Mouse (Mus musculus): ENCODE results near the gene Snx15. TPM values are rescaled to one million over a fixed set of nuclear protein-coding genes. Genes with fewer than 3 reads are reported as not detected.

Gene Snx15
- polyA plus RNA-seq (2015; fragmentation: Nextera tagmentation; extraction: Ambion mirVana): 42.3 and 44.4 TPM in 2 replicates

GRCm38 (mm10) chr19:6127760-6128341 lies at the start of gene Snx15:
Gene Snx15, minus strand, starts transcription at chr19:6128304.
- 0% methylated on average over 32 of the region's 32 CpGs for WGBS
- H3K27me3 ChIP-seq: no peaks in the 10 kb centered on the region
- peak within 1 kb of the TSS; percentile 58 for H3K4me3 ChIP-seq (replicated peaks)
- peak within 1 kb of the TSS; percentile 57 for H3K4me2 ChIP-seq (replicated peaks)
- H3K27ac ChIP-seq: peak within 1 kb of the TSS; percentile 89
- peak within 1 kb of the TSS; percentile 76 for H3K9ac ChIP-seq (replicated peaks)
- no peaks in the 10 kb centered on the region for H3K36me3 ChIP-seq
- peak; percentile 96 for ATAC-seq
- H3K4me1 ChIP-seq (replicated peaks): peaks cover 11% of the 10 kb centered on the region; the same call in 1 of the 2 replicates
- H3K9me3 ChIP-seq: no peaks in the 10 kb centered on the region

DNA sequence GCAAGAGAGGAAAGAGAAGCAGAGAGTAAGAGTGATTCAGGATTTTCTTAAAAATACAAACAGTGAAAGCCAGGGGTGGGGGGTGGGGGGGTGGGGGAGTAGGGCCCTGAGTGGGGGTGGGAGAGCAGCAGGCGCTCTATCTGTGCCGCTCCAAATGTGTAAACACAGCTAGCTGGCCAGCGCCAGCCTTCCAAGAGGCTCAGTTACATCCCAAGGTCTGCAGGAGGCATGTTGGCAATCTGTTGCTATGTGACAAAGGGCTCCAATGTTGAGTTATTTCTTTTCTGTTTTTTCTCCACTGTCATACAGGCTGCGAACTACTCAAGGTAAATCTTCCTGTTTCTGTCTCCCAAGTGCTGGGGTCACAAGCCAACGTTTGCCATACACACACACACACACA lies 46.7 kb upstream of the Snx15 start:
- Histone ChIP-seq H3K4me1 (replicated peaks) (no peaks in the 10 kb centered on the region), H3K4me2 (replicated peaks) (no peak overlapping the region), H3K4me3 (replicated peaks) (no peak overlapping the region), H3K27ac (no peak overlapping the region), H3K27me3 (no peaks in the 10 kb centered on the region), H3K9me3 (no peaks in the 10 kb centered on the region), H3K36me3 (no peaks in the 10 kb centered on the region), H3K9ac (replicated peaks) (no peak overlapping the region)
- WGBS: 46% methylated on average over 5 of the region's 5 CpGs
- no peak for ATAC-seq

GRCm38 (mm10) chr19:6171215-6171614 lies 43.1 kb upstream of the Snx15 start:
- no peak overlapping the region for H3K4me2 ChIP-seq (replicated peaks)
- 86% methylated on average over 8 of the region's 8 CpGs for WGBS
- no peak overlapping the region for H3K4me3 ChIP-seq (replicated peaks)
- no peaks in the 10 kb centered on the region for H3K9me3 ChIP-seq
- H3K27ac ChIP-seq: no peak overlapping the region
- no peaks in the 10 kb centered on the region for H3K4me1 ChIP-seq (replicated peaks)
- H3K9ac ChIP-seq (replicated peaks): no peak overlapping the region
- no peak for ATAC-seq
- H3K27me3 ChIP-seq: no peaks in the 10 kb centered on the region
- H3K36me3 ChIP-seq: no peaks in the 10 kb centered on the region

GRCm38 (mm10) chr19:6166750-6167149 lies 38.6 kb upstream of the Snx15 start:
- no peak for ATAC-seq

GRCm38 (mm10) chr19:6163872-6164547 lies 35.9 kb upstream of the Snx15 start:
- WGBS: 76% methylated on average over 10 of the region's 10 CpGs
- Histone ChIP-seq H3K9me3 (no peaks in the 10 kb centered on the region), H3K27me3 (0 out of 2 replicates have a peak, but pooled peaks cover 3% of the 10 kb centered on the region), H3K9ac (replicated peaks) (no peak overlapping the region), H3K4me1 (replicated peaks) (no peaks in the 10 kb centered on the region), H3K4me3 (replicated peaks) (no peak overlapping the region), H3K27ac (no peak overlapping the region), H3K4me2 (replicated peaks) (no peak overlapping the region), H3K36me3 (no peaks in the 10 kb centered on the region)
- no peak for ATAC-seq

More at GRCm38 (mm10) chr19:6166750-6167149, 38.6 kb upstream of the Snx15 start:
- Histone ChIP-seq H3K9me3 (no peaks in the 10 kb centered on the region), H3K4me2 (replicated peaks) (no peak overlapping the region), H3K4me3 (replicated peaks) (no peak overlapping the region), H3K27me3 (0 out of 2 replicates have a peak, but pooled peaks cover 3% of the 10 kb centered on the region), H3K27ac (no peak overlapping the region), H3K36me3 (no peaks in the 10 kb centered on the region), H3K9ac (replicated peaks) (no peak overlapping the region), H3K4me1 (replicated peaks) (no peaks in the 10 kb centered on the region)
- WGBS: 80% methylated on average over 4 of the region's 4 CpGs

DNA sequence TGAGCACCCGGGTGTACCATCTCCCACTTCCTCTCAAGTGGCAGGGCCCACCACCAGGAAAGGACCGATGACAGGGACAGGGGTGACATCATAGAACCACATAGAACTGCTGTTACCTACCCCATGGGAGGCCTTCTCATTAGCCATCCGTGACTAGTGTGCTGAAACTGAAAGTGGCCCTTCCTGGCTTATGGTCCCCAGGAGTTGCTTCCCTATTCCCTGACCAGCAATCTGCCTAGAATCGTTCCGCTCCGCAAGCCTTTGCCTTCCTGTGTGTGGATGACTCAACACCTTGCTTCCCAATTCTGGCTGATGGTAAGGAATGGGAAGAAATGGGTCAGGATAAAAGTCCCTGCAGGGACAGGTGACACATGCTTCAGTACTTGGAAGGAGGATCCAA lies 29.1 kb upstream of the Snx15 start:
- Histone ChIP-seq H3K4me1 (replicated peaks) (no peaks in the 10 kb centered on the region), H3K4me2 (replicated peaks) (no peak overlapping the region), H3K9ac (replicated peaks) (no peak overlapping the region), H3K4me3 (replicated peaks) (no peak overlapping the region), H3K27me3 (no peaks in the 10 kb centered on the region), H3K27ac (no peak overlapping the region), H3K9me3 (no peaks in the 10 kb centered on the region), H3K36me3 (no peaks in the 10 kb centered on the region)
- no peak for ATAC-seq
- 85% methylated on average over 6 of the region's 6 CpGs for WGBS

DNA sequence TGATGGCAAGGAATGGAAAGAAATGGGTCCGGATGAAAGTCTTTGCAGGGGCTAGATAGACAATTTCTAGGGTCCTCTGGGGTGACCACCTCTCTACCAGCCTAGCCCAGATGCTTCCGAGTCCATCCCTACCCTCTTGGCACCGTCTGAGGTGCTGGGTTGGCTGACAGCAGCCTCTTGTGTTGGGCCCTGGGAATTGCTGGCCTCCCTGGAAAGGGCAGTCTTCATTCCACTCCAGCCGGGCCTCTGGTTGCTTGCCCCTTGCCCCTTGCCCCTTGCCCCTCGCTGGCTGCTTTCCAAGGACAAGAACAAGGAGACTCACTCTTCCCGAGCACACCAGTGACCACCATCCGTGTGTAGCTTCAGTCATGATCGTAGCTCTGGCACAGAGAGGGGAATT lies 28.3 kb upstream of the Snx15 start:
- no peaks in the 10 kb centered on the region for H3K36me3 ChIP-seq
- WGBS: 71% methylated on average over 8 of the region's 8 CpGs

DNA sequence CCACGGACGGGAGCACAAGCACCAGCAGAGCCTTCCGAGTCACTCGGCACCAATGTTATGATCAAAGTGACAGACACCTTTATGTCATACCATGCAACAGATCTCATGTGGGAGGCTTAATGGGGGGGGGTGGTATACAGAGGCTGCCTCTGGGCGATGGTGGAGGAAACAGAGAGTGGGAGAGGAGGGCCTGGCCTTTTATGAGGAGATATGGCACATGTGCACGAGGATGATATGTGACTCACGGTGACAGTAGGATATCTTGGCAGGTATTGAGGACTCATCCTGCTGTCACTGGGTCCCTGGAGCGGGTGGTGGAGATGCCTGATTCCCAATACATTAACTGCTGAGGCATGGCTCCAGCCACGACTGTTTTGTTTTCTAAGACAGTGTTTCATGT lies 27.1 kb upstream of the Snx15 start:
- no peak overlapping the region for H3K4me2 ChIP-seq (replicated peaks)
- no peaks in the 10 kb centered on the region for H3K36me3 ChIP-seq
- no peak overlapping the region for H3K4me3 ChIP-seq (replicated peaks)
- H3K4me1 ChIP-seq (replicated peaks): no peaks in the 10 kb centered on the region
- H3K27ac ChIP-seq: no peak overlapping the region
- no peaks in the 10 kb centered on the region for H3K27me3 ChIP-seq
- 89% methylated on average over 9 of the region's 9 CpGs for WGBS
- ATAC-seq: no peak
- no peaks in the 10 kb centered on the region for H3K9me3 ChIP-seq
- no peak overlapping the region for H3K9ac ChIP-seq (replicated peaks)

More for the DNA sequence above, 28.3 kb upstream of the Snx15 start:
- Histone ChIP-seq H3K27me3 (no peaks in the 10 kb centered on the region), H3K9me3 (no peaks in the 10 kb centered on the region), H3K4me1 (replicated peaks) (no peaks in the 10 kb centered on the region), H3K9ac (replicated peaks) (no peak overlapping the region), H3K4me2 (replicated peaks) (no peak overlapping the region), H3K4me3 (replicated peaks) (no peak overlapping the region), H3K27ac (no peak overlapping the region)
- no peak for ATAC-seq

DNA sequence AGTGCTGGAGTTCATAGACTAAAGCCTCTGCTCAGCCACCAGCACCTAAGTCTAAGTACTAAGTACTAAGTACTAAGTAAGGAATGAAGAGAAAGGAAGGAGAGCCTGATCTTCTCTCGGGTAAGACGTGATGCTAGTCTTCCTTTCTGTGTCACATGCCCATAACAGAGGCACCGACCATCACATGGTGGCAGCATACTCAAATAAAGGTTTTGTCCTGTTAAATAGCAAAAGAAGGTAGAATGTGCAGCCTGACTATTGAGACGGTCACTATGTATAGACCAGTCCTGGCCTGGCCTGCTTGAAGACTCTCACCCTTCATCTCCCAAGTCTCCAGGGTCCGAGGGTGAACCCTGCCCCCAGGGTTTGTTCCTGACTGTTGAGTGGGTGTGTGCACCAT lies 16.7 kb upstream of the Snx15 start:
- H3K4me2 ChIP-seq (replicated peaks): no peak overlapping the region
- H3K4me3 ChIP-seq (replicated peaks): no peak overlapping the region
- no peaks in the 10 kb centered on the region for H3K27me3 ChIP-seq
- no peak for ATAC-seq
- H3K9me3 ChIP-seq: no peaks in the 10 kb centered on the region
- no peak overlapping the region for H3K27ac ChIP-seq
- H3K9ac ChIP-seq (replicated peaks): no peak overlapping the region
- no peaks in the 10 kb centered on the region for H3K36me3 ChIP-seq
- 82% methylated on average over 5 of the region's 5 CpGs for WGBS
- H3K4me1 ChIP-seq (replicated peaks): peaks cover 5% of the 10 kb centered on the region

GRCm38 (mm10) chr19:6141394-6141749 lies 13.3 kb upstream of the Snx15 start, which contains the start of gene Arl2:
Gene Arl2, minus strand, starts transcription at chr19:6141548.
- H3K36me3 ChIP-seq: peaks cover 22% of the 10 kb centered on the region
- peak; percentile 77 for ATAC-seq
- H3K27me3 ChIP-seq: no peaks in the 10 kb centered on the region
- peaks cover 11% of the 10 kb centered on the region for H3K4me1 ChIP-seq (replicated peaks)
- H3K4me3 ChIP-seq (replicated peaks): peak within 1 kb of the TSS; percentile 55
- peak within 1 kb of the TSS; percentile 84 for H3K4me2 ChIP-seq (replicated peaks)
- H3K27ac ChIP-seq: peak within 1 kb of the TSS; percentile 96
- WGBS: under 1% methylated on average over 15 of the region's 15 CpGs
- H3K9me3 ChIP-seq: no peaks in the 10 kb centered on the region
- H3K9ac ChIP-seq (replicated peaks): peak within 1 kb of the TSS; percentile 85

DNA sequence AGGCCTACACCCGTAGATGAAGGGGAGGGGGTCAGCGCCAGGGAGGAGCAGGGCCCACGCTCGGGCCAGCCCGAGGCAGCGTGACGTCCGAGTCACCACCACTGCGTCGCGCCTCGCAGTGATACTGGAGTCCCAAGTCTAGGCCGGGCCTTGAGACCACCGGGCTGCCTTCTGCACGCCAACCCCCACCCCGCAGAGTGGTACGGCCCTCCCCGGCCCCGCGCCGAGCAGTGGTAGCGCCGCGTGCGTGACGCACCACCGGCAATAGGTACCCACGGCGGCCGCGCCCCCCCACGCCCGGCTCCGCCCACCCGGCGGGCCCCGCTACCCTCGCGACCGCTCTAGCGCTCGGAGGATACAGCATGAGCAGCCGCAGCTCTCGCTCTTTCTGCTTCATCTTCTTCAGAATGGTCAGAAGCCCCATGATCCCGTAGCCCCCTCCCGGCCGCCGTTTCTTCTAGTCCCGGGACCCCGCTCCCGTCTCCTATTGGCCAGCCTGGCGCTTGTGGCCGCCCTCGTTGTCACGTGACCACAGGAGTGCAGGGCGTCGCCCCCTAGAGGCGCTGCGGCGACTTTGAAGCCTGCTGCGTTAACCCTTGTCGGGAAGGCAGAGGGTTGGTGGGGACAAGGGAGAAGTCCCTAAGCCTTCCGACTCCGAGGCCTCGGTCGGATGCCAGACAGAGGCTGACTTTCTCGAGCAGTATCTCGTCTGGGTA lies 12.7 kb upstream of the Snx15 start, which contains the start of gene Batf2:
Gene Batf2, plus strand, starts transcription at position 306 of the 716 bp plus-strand sequence.
- peaks cover 11% of the 10 kb centered on the region for H3K4me1 ChIP-seq (replicated peaks)
- peak within 1 kb of the TSS; percentile 85 for H3K9ac ChIP-seq (replicated peaks)
- peak within 1 kb of the TSS; percentile 55 for H3K4me3 ChIP-seq (replicated peaks)
- peak within 1 kb of the TSS; percentile 84 for H3K4me2 ChIP-seq (replicated peaks)
- peak within 1 kb of the TSS; percentile 96 for H3K27ac ChIP-seq
- H3K36me3 ChIP-seq: peaks cover 28% of the 10 kb centered on the region
- under 1% methylated on average over 68 of the region's 68 CpGs for WGBS
- no peaks in the 10 kb centered on the region for H3K9me3 ChIP-seq
- no peaks in the 10 kb centered on the region for H3K27me3 ChIP-seq
- ATAC-seq: peak; percentile 96

DNA sequence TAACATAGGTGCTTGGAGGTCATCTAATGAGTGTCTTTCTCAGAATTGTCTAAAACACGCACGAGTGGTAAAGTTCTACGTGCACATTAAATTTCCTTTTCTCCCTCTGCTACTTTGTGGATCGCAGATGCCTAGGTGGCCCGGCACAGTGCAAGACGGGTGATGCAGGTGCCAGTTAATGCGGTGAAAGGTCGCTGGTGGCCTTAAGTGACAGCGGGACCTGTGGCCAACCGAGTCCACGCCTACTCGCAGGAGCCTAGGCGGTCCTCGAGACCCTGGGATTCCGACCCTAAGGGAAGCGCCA lies 12.2 kb upstream of the Snx15 start:
- H3K4me1 ChIP-seq (replicated peaks): peaks cover 11% of the 10 kb centered on the region
- peak overlapping the region; percentile 96 for H3K27ac ChIP-seq
- H3K27me3 ChIP-seq: no peaks in the 10 kb centered on the region
- peak overlapping the region; percentile 55 for H3K4me3 ChIP-seq (replicated peaks)
- H3K36me3 ChIP-seq: peaks cover 33% of the 10 kb centered on the region
- H3K9ac ChIP-seq (replicated peaks): peak overlapping the region; percentile 85
- 7% methylated on average over 16 of the region's 16 CpGs for WGBS
- no peaks in the 10 kb centered on the region for H3K9me3 ChIP-seq
- ATAC-seq: no peak
- H3K4me2 ChIP-seq (replicated peaks): peak overlapping the region; percentile 84
